Mouse (Mus musculus) CH12.LX (cell line): Measurements from ENCODE around the gene Sprn. TPM values are rescaled to one million over a fixed set of nuclear protein-coding genes. Genes with fewer than 3 reads are reported as not detected.

ENCODE experiments used
- DNase-seq: peaks from one replicate; pipeline ENCODE4 v3.0.0-alpha.2; 2013; ENCODE audit errors: extremely low read depth
- H3K27ac ChIP-seq: 2 replicates; pipeline ENCODE4 v1.5.1; 2012; ENCODE audit warnings: low read depth, mild to moderate bottlenecking, control low read depth, moderate library complexity; ENCODE audit not compliant: insufficient read depth
- H3K27me3 ChIP-seq: replicated peaks from 2 replicates; pipeline ENCODE3; 2012; ENCODE audit warnings: inconsistent platforms
- H3K36me3 ChIP-seq, 2 experiments: replicated peaks in 1 of 2; 2 replicates each; pipeline versions ENCODE3 to v1.6.1; 2012; ENCODE audit warnings: inconsistent platforms in 1 of 2, low read length in 1 of 2, mild to moderate bottlenecking in 1 of 2, mixed read lengths in 1 of 2, moderate library complexity in 1 of 2; ENCODE audit not compliant: control insufficient read depth in 1 of 2, insufficient read depth in 1 of 2
- H3K4me1 ChIP-seq, 2 experiments: 2 replicates each; pipeline ENCODE4 v1.6.1; 2012; ENCODE audit warnings: inconsistent platforms in 1 of 2, moderate library complexity in 1 of 2; ENCODE audit not compliant: insufficient read depth in 2 of 2, control insufficient read depth in 1 of 2
- H3K4me2 ChIP-seq: 2 replicates; pipeline ENCODE4 v1.6.1; 2012; ENCODE audit warnings: low read depth, mild to moderate bottlenecking, control low read depth; ENCODE audit not compliant: poor library complexity, insufficient read depth, severe bottlenecking
- H3K4me3 ChIP-seq, 3 experiments: fragments of 150-350 bp in 1 of 3; sonication (generic) in 1 of 3; replicated peaks in 1 of 3; 2 replicates each; pipeline versions ENCODE3 to v1.5.1; 2011 to 2012; ENCODE audit warnings: low read depth in 2 of 3, low read length in 2 of 3, mild to moderate bottlenecking in 2 of 3, moderate library complexity in 2 of 3, control low read depth in 1 of 3, improper control_type of control experiment in 1 of 3, inconsistent platforms in 1 of 3, mixed read lengths in 1 of 3; ENCODE audit not compliant: poor library complexity in 1 of 3
- H3K79me2 ChIP-seq: replicated peaks from 2 replicates; pipeline ENCODE4 v1.6.1; 2012; ENCODE audit warnings: mild to moderate bottlenecking, moderate library complexity; ENCODE audit not compliant: control insufficient read depth, poor library complexity, insufficient read depth, severe bottlenecking; ENCODE audit errors: extremely low read depth
- H3K9ac ChIP-seq: 2 replicates; pipeline ENCODE4 v1.6.1; 2012; ENCODE audit warnings: low read depth, mild to moderate bottlenecking, control low read depth, moderate library complexity; ENCODE audit not compliant: insufficient read depth
- H3K9me3 ChIP-seq: replicated peaks from 2 replicates; pipeline ENCODE3; 2012; ENCODE audit warnings: low read length, inconsistent platforms, mixed read lengths
- CHD2 ChIP-seq: IDR thresholded peaks from 2 replicates; pipeline ENCODE4 v1.6.1; 2011; ENCODE audit warnings: low read length, improper control_type of control experiment
- ELF1 ChIP-seq: IDR thresholded peaks from 2 replicates; pipeline ENCODE4 v1.6.1; 2014; ENCODE audit warnings: low read depth, mild to moderate bottlenecking, inconsistent platforms, low read length, improper control_type of control experiment
- EP300 ChIP-seq: IDR thresholded peaks from 2 replicates; pipeline ENCODE4 v1.6.1; 2011; ENCODE audit warnings: low read length, improper control_type of control experiment
- IRF4 ChIP-seq: IDR thresholded peaks from 2 replicates; pipeline ENCODE4 v1.6.1; 2014; ENCODE audit warnings: low read depth, mild to moderate bottlenecking, inconsistent platforms, low read length, improper control_type of control experiment
- MEF2A ChIP-seq: IDR thresholded peaks from 2 replicates; pipeline ENCODE4 v1.6.1; 2014; ENCODE audit warnings: low read depth, mild to moderate bottlenecking, inconsistent platforms, low read length, improper control_type of control experiment, borderline replicate concordance
- RCOR1 ChIP-seq: conservative IDR thresholded peaks from 2 replicates; pipeline ENCODE4 v1.6.1; 2012; ENCODE audit warnings: low read depth, mild to moderate bottlenecking, inconsistent platforms, low read length, improper control_type of control experiment
- SIN3A ChIP-seq: IDR thresholded peaks from 2 replicates; pipeline ENCODE4 v1.6.1; 2012; ENCODE audit warnings: low read length, improper control_type of control experiment, inconsistent platforms
- TBP ChIP-seq: conservative IDR thresholded peaks from 2 replicates; pipeline ENCODE4 v1.6.1; 2011; ENCODE audit warnings: low read depth, low read length, improper control_type of control experiment
- ZC3H11A ChIP-seq: IDR thresholded peaks from 2 replicates; pipeline ENCODE4 v1.6.1; 2012; ENCODE audit warnings: low read depth, mild to moderate bottlenecking, inconsistent platforms, low read length, improper control_type of control experiment
- ZNF384 ChIP-seq: IDR thresholded peaks from 2 replicates; pipeline ENCODE4 v1.6.1; 2012; ENCODE audit warnings: low read depth, low read length, improper control_type of control experiment, inconsistent platforms
- dilution Hi-C: fragments of 300-500 bp; cut with MboI; formaldehyde crosslinking; loops from 2 replicates; pipeline ENCODE4 v1.14.3; 2020; ENCODE audit warnings: low sequenced_read_pairs; ENCODE audit not compliant: extremely low pct_unique_long_range_greater_than_20kb, extremely low pct_ligation_motif_present
- in situ Hi-C: fragments of 300-500 bp; cut with MboI; formaldehyde crosslinking; loops from 3 replicates; pipeline ENCODE4 v1.14.3; 2019; ENCODE audit warnings: low sequenced_read_pairs, low pct_ligation_motif_present, low pct_unique_long_range_greater_than_20kb, mixed read lengths
- polyA plus RNA-seq: library from polyadenylated mRNA; unstranded; fragments of >175 nt; gene quantifications from 2 replicates; pipeline ENCODE4 v1.2.1, GENCODE M21; 2012; ENCODE audit warnings: low read depth; ENCODE audit not compliant: insufficient read length
- total RNA-seq, 2 experiments: library from RNA; depleted of rRNA; stranded (reverse); fragments of 300-350 nt in 1 of 2; fragments of >200 nt in 1 of 2; gene quantifications; 2 replicates each; pipeline ENCODE4 v1.2.3; 2012 to 2014

Sprn gene
- total and polyA plus RNA-seq, 3 experiments = not detected

DNA sequence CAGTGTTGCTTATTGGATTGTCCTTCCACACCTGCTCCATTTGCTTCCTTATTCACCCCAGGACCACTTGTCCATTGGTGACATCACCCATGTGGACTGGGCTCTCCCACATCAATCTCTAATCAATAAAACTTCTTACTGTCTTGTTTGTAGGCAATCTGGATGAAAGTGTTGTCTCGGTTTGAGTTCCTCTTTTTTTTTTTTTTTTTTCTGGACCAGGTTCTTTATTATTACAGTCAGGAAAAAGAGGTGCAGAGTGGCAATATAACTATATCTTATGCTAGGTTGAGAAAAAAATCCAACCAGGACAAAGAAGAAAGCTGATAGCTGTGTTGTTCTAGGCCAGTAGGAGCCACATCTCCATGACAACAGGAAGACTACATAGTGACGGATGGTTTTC lies 26.0 kb upstream of the Sprn start:
- no peaks in the 10 kb centered on the region for H3K4me1 ChIP-seq
- H3K27me3 ChIP-seq = peaks cover 79% of the 10 kb centered on the region
- DNase-seq = no peak
- no peaks in the 10 kb centered on the region for H3K9me3 ChIP-seq
- no peak overlapping the region for H3K4me3 ChIP-seq
- H3K9ac ChIP-seq = no peak overlapping the region
- no peak overlapping the region for H3K27ac ChIP-seq
- H3K79me2 ChIP-seq = no peaks in the 10 kb centered on the region
- in situ Hi-C loops = loop anchor here (25.0 kb wide), 1 partner anchor 607 kb away; the partner anchor contains the start of gene Syce1
- no peaks in the 10 kb centered on the region for H3K36me3 ChIP-seq
- TF ChIP-seq ZNF384 (peak; percentile 63), MEF2A (no peak)
- dilution Hi-C loops = no loop called here
- H3K4me2 ChIP-seq = no peak overlapping the region

- TF ChIP-seq CHD2 (no peak), RCOR1 (no peak)
- Histone ChIP-seq H3K36me3 (no peaks in the 10 kb centered on the region), H3K27ac (no peak overlapping the region), H3K79me2 (no peaks in the 10 kb centered on the region), H3K4me3 (no peak overlapping the region), H3K9ac (no peak overlapping the region), H3K9me3 (no peaks in the 10 kb centered on the region), H3K4me1 (no peaks in the 10 kb centered on the region), H3K27me3 (peaks cover 77% of the 10 kb centered on the region), H3K4me2 (no peak overlapping the region)
- in situ Hi-C loops (loop anchor here (25.0 kb wide), 1 partner anchor 608 kb away; the partner anchor contains the start of gene Syce1), dilution Hi-C loops (no loop called here)
- DNase-seq = no peak
Measured at GRCm38 (mm10) chr7:140179176-140179575, 24.5 kb upstream of the Sprn start.

GRCm38 (mm10) chr7:140172936-140173335 lies 18.3 kb upstream of the Sprn start, which contains the start of gene Olfr523:
TSS of gene Olfr523 (plus strand) at chr7:140173217.
- Histone ChIP-seq H3K27me3 (peaks cover 79% of the 10 kb centered on the region), H3K27ac (no peak within 1 kb of the TSS)
- TF ChIP-seq ZC3H11A = no peak
- no peak for TF ChIP-seq IRF4
- no peak for TF ChIP-seq TBP
- no peak for TF ChIP-seq EP300
- no peak for TF ChIP-seq CHD2
- TF ChIP-seq ELF1 = no peak
- TF ChIP-seq SIN3A = no peak
- TF ChIP-seq, all 38 proteins: peak for 0
- Histone ChIP-seq H3K9ac (no peak within 1 kb of the TSS), H3K36me3 (no peaks in the 10 kb centered on the region), H3K79me2 (no peaks in the 10 kb centered on the region), H3K4me2 (no peak within 1 kb of the TSS), H3K4me3 (no peak within 1 kb of the TSS), H3K9me3 (peaks cover 8% of the 10 kb centered on the region), H3K4me1 (no peaks in the 10 kb centered on the region)
- in situ Hi-C loops (no loop called here), dilution Hi-C loops (no loop called here)
- DNase-seq = no peak
